Mouse (Mus musculus): ENCODE data around the gene Rara. TPM values are rescaled to one million over a fixed set of nuclear protein-coding genes. Genes with fewer than 3 reads are reported as not detected.

Gene Rara
- polyA plus RNA-seq, 1 experiment from 2014 or later, result 33.4 TPM

GRCm38 (mm10) chr11:98990866-98991265 is 63.2 kb downstream of the Rara start:
- Histone ChIP-seq H3K4me1 (ENCODE audit: control insufficient read depth in 2 of 2, insufficient read depth in 2 of 2, low read length in 2 of 2) (peaks cover 0 to 5% of the 10 kb centered on the region in 2 experiments; a peak in 1 of 4 replicates), H3K27me3 (ENCODE audit: control insufficient read depth, insufficient read depth, low read length) (no peaks in the 10 kb centered on the region), H3K9me3 (ENCODE audit: control insufficient read depth, low read length) (no peaks in the 10 kb centered on the region), H3K9ac (ENCODE audit: low read length) (no peak overlapping the region), H3K27ac (replicated peaks in 1 of 2; ENCODE audit: control insufficient read depth in 1 of 2, insufficient read depth in 1 of 2, low read depth in 2 of 2, low read length in 2 of 2) (no peak overlapping the region), H3K36me3 (ENCODE audit: control insufficient read depth, insufficient read depth, low read length) (peaks cover 54% of the 10 kb centered on the region), H3K4me2 (ENCODE audit: low read length) (no peak overlapping the region), H3K4me3 (ENCODE audit: control insufficient read depth in 1 of 2, insufficient read depth in 1 of 2, low read depth in 1 of 2, low read length in 2 of 2) (no peak overlapping the region)
- ATAC-seq (ENCODE audit: insufficient number of reproducible peaks, insufficient read depth, low FRiP score, low read depth), result no peak
- WGBS, result 75% methylated on average over 6 of the region's 6 CpGs

DNA sequence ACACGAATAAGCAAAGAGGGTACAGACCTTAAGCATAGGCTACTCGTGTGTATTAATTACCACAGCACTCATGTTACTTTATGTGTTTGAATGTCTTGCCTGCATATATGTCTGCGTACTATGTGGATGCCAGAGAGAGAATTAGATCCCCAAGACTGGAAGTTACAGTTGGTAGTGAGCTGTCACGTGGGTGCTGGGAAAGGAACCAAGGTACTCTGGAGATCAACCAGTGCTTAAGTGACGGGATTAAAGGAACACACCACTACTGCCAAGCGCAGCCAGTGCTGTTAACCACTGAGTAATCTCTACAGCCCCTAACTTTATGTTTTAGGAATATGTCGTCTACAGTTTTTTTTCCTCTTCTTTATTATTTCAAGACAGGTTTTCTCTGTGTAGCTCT is 68.4 kb downstream of the Rara start:
- WGBS, result 93% methylated on average over 7 of the region's 7 CpGs
- Histone ChIP-seq H3K36me3 (ENCODE audit: control insufficient read depth, insufficient read depth, low read length) (peaks cover 98% of the 10 kb centered on the region), H3K9ac (ENCODE audit: low read length) (no peak overlapping the region), H3K27ac (replicated peaks in 1 of 2; ENCODE audit: control insufficient read depth in 1 of 2, insufficient read depth in 1 of 2, low read depth in 2 of 2, low read length in 2 of 2) (no peak overlapping the region), H3K4me3 (ENCODE audit: control insufficient read depth in 1 of 2, insufficient read depth in 1 of 2, low read depth in 1 of 2, low read length in 2 of 2) (no peak overlapping the region), H3K9me3 (ENCODE audit: control insufficient read depth, low read length) (no peaks in the 10 kb centered on the region), H3K4me2 (ENCODE audit: low read length) (no peak overlapping the region), H3K4me1 (ENCODE audit: control insufficient read depth in 2 of 2, insufficient read depth in 2 of 2, low read length in 2 of 2) (no peaks in the 10 kb centered on the region), H3K27me3 (ENCODE audit: control insufficient read depth, insufficient read depth, low read length) (no peaks in the 10 kb centered on the region)
- ATAC-seq (ENCODE audit: insufficient number of reproducible peaks, insufficient read depth, low FRiP score, low read depth), result no peak

DNA sequence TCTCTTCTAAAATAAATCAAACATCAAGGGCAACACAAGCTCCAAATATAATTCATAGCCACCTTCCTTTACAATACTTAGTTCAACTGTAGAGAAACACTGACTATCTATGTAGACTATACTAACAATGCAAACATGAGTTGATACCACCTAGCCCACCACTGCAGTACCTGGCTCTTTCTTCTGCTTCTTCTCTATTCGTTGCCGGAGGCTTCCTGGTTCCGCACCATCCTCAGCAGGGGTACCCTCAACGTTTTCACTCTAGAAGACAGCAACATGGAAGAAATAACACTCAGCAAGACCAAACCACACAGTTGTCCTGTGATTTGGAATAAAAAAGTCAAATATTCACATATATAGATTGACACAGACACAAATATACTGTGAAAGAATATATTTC is 70.0 kb downstream of the Rara start:
- Histone ChIP-seq H3K27me3 (ENCODE audit: control insufficient read depth, insufficient read depth, low read length) (no peaks in the 10 kb centered on the region), H3K9ac (ENCODE audit: low read length) (no peak overlapping the region), H3K4me2 (ENCODE audit: low read length) (no peak overlapping the region), H3K4me3 (ENCODE audit: control insufficient read depth in 1 of 2, insufficient read depth in 1 of 2, low read depth in 1 of 2, low read length in 2 of 2) (no peak overlapping the region), H3K9me3 (ENCODE audit: control insufficient read depth, low read length) (no peaks in the 10 kb centered on the region), H3K4me1 (ENCODE audit: control insufficient read depth in 2 of 2, insufficient read depth in 2 of 2, low read length in 2 of 2) (no peaks in the 10 kb centered on the region), H3K27ac (replicated peaks in 1 of 2; ENCODE audit: control insufficient read depth in 1 of 2, insufficient read depth in 1 of 2, low read depth in 2 of 2, low read length in 2 of 2) (no peak overlapping the region), H3K36me3 (ENCODE audit: control insufficient read depth, insufficient read depth, low read length) (peaks cover 99% of the 10 kb centered on the region)
- ATAC-seq (ENCODE audit: insufficient number of reproducible peaks, insufficient read depth, low FRiP score, low read depth), result no peak
- whole genome bisulfite sequencing, result 92% methylated on average over 4 of the region's 4 CpGs

DNA sequence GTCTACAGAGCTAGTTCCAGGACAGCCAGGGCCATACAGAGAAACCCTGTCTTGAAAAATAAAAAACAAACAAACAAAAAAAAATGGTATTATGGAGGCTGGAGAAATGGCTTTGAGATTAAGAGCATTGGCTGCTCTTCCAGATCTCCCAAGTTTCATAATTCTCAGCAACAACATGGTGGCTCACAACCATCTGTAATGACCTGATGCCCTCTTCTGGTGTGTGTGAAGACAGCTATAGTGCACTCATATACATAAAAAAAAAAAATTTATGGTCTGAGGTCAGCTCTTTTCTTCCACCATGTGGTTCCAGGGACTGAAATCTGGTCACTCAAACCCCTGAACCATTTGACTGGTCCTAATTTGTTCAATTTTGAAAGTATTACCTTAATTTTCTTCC is 71.2 kb downstream of the Rara start:
- Histone ChIP-seq H3K9ac (ENCODE audit: low read length) (no peak overlapping the region), H3K4me2 (ENCODE audit: low read length) (no peak overlapping the region), H3K27me3 (ENCODE audit: control insufficient read depth, insufficient read depth, low read length) (no peaks in the 10 kb centered on the region), H3K27ac (replicated peaks in 1 of 2; ENCODE audit: control insufficient read depth in 1 of 2, insufficient read depth in 1 of 2, low read depth in 2 of 2, low read length in 2 of 2) (no peak overlapping the region), H3K4me3 (ENCODE audit: control insufficient read depth in 1 of 2, insufficient read depth in 1 of 2, low read depth in 1 of 2, low read length in 2 of 2) (no peak overlapping the region), H3K4me1 (ENCODE audit: control insufficient read depth in 2 of 2, insufficient read depth in 2 of 2, low read length in 2 of 2) (no peaks in the 10 kb centered on the region), H3K36me3 (ENCODE audit: control insufficient read depth, insufficient read depth, low read length) (peaks cover 99% of the 10 kb centered on the region), H3K9me3 (ENCODE audit: control insufficient read depth, low read length) (no peaks in the 10 kb centered on the region)
- ATAC-seq (ENCODE audit: insufficient number of reproducible peaks, insufficient read depth, low FRiP score, low read depth), result no peak

DNA sequence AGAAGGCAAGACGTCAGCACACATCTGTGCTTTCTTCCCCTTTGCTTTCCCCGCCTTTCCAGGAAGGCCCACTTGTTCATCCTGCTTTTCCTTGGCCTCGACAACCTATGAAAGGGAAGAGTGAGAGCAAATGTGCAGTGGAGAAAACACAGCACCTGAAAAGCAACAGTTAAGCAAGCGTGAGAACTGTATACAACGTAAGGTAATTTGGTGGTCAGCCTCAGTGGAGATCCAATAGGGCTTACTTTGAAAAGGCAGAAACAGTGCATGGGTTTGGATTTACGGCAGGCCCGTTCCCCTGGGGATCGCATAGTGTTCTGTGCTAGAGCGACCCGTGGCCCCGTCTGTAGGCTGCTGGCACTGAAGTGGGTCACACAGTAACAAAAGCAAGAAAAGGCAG is 71.6 kb downstream of the Rara start:
- Histone ChIP-seq H3K27me3 (ENCODE audit: control insufficient read depth, insufficient read depth, low read length) (no peaks in the 10 kb centered on the region), H3K9me3 (ENCODE audit: control insufficient read depth, low read length) (no peaks in the 10 kb centered on the region), H3K36me3 (ENCODE audit: control insufficient read depth, insufficient read depth, low read length) (peaks cover 99% of the 10 kb centered on the region), H3K4me3 (ENCODE audit: control insufficient read depth in 1 of 2, insufficient read depth in 1 of 2, low read depth in 1 of 2, low read length in 2 of 2) (no peak overlapping the region), H3K9ac (ENCODE audit: low read length) (no peak overlapping the region), H3K4me1 (ENCODE audit: control insufficient read depth in 2 of 2, insufficient read depth in 2 of 2, low read length in 2 of 2) (no peaks in the 10 kb centered on the region), H3K4me2 (ENCODE audit: low read length) (no peak overlapping the region), H3K27ac (replicated peaks in 1 of 2; ENCODE audit: control insufficient read depth in 1 of 2, insufficient read depth in 1 of 2, low read depth in 2 of 2, low read length in 2 of 2) (no peak overlapping the region)
- ATAC-seq (ENCODE audit: insufficient number of reproducible peaks, insufficient read depth, low FRiP score, low read depth), result no peak
- WGBS, result 92% methylated on average over 11 of the region's 11 CpGs

- H3K9ac ChIP-seq (ENCODE audit: low read length), result no peak overlapping the region
- H3K27me3 ChIP-seq (ENCODE audit: control insufficient read depth, insufficient read depth, low read length), result no peaks in the 10 kb centered on the region
- 94% methylated on average over 9 of the region's 9 CpGs for WGBS
- no peaks in the 10 kb centered on the region for H3K9me3 ChIP-seq (ENCODE audit: control insufficient read depth, low read length)
- ATAC-seq (ENCODE audit: insufficient number of reproducible peaks, insufficient read depth, low FRiP score, low read depth), result no peak
- H3K36me3 ChIP-seq (ENCODE audit: control insufficient read depth, insufficient read depth, low read length), result peaks cover 100% of the 10 kb centered on the region
- no peaks in the 10 kb centered on the region for H3K4me1 ChIP-seq (ENCODE audit: control insufficient read depth in 2 of 2, insufficient read depth in 2 of 2, low read length in 2 of 2)
- no peak overlapping the region for H3K27ac ChIP-seq (replicated peaks in 1 of 2; ENCODE audit: control insufficient read depth in 1 of 2, insufficient read depth in 1 of 2, low read depth in 2 of 2, low read length in 2 of 2)
- no peak overlapping the region for H3K4me3 ChIP-seq (ENCODE audit: control insufficient read depth in 1 of 2, insufficient read depth in 1 of 2, low read depth in 1 of 2, low read length in 2 of 2)
- no peak overlapping the region for H3K4me2 ChIP-seq (ENCODE audit: low read length)
Measured at GRCm38 (mm10) chr11:99006788-99007187, 79.2 kb downstream of the Rara start.

DNA sequence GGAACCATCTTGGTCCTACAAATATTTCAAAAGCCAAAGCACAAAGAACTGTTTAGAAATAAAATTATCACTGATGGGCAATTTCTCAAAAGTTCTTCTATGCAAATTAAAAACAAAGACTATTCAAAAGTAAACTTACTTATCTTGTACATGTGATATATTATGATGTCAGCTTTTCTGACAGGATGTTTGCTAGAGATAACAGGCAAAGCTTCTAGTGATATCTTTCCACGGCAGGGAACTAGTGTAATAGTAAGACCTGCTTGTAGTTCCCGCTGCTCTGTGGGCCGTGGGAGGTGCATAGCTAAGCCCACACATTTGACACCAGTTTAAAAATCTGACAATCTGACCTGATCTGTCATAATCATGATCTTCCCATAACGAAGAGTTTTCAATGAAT is 82.5 kb downstream of the Rara start:
- Histone ChIP-seq H3K9me3 (ENCODE audit: control insufficient read depth, low read length) (no peaks in the 10 kb centered on the region), H3K4me3 (ENCODE audit: control insufficient read depth in 1 of 2, insufficient read depth in 1 of 2, low read depth in 1 of 2, low read length in 2 of 2) (no peak overlapping the region), H3K36me3 (ENCODE audit: control insufficient read depth, insufficient read depth, low read length) (peaks cover 100% of the 10 kb centered on the region), H3K9ac (ENCODE audit: low read length) (no peak overlapping the region), H3K27ac (replicated peaks in 1 of 2; ENCODE audit: control insufficient read depth in 1 of 2, insufficient read depth in 1 of 2, low read depth in 2 of 2, low read length in 2 of 2) (no peak overlapping the region), H3K27me3 (ENCODE audit: control insufficient read depth, insufficient read depth, low read length) (no peaks in the 10 kb centered on the region), H3K4me2 (ENCODE audit: low read length) (no peak overlapping the region), H3K4me1 (ENCODE audit: control insufficient read depth in 2 of 2, insufficient read depth in 2 of 2, low read length in 2 of 2) (no peaks in the 10 kb centered on the region)
- ATAC-seq (ENCODE audit: insufficient number of reproducible peaks, insufficient read depth, low FRiP score, low read depth), result no peak
- WGBS, result 56% methylated on average over 4 of the region's 4 CpGs

DNA sequence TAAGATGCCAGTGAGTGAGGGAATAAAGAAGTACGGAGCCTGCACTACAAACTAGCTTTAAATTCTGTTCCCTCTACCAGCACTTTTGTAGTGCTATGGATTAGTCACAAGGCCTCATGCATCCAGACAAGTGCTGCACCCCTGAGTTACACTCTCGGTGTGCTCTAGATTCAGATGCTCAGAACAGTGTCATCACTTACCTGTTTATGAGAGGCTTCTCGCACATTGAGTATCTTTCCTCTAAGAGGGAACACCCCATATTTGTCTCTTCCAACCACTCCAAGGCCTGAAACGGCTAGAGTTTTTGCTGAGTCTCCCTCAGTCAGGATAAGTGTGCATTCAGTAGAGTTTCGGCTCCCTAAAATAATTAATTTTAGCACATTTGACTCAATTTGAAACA is 83.1 kb downstream of the Rara start:
- no peaks in the 10 kb centered on the region for H3K4me1 ChIP-seq (ENCODE audit: control insufficient read depth in 2 of 2, insufficient read depth in 2 of 2, low read length in 2 of 2)
- no peak overlapping the region for H3K4me3 ChIP-seq (ENCODE audit: control insufficient read depth in 1 of 2, insufficient read depth in 1 of 2, low read depth in 1 of 2, low read length in 2 of 2)
- no peak overlapping the region for H3K27ac ChIP-seq (replicated peaks in 1 of 2; ENCODE audit: control insufficient read depth in 1 of 2, insufficient read depth in 1 of 2, low read depth in 2 of 2, low read length in 2 of 2)
- no peak overlapping the region for H3K4me2 ChIP-seq (ENCODE audit: low read length)
- no peak for ATAC-seq (ENCODE audit: insufficient number of reproducible peaks, insufficient read depth, low FRiP score, low read depth)
- WGBS, result 90% methylated on average over 5 of the region's 5 CpGs
- H3K27me3 ChIP-seq (ENCODE audit: control insufficient read depth, insufficient read depth, low read length), result no peaks in the 10 kb centered on the region
- H3K9me3 ChIP-seq (ENCODE audit: control insufficient read depth, low read length), result no peaks in the 10 kb centered on the region
- H3K36me3 ChIP-seq (ENCODE audit: control insufficient read depth, insufficient read depth, low read length), result peaks cover 100% of the 10 kb centered on the region
- no peak overlapping the region for H3K9ac ChIP-seq (ENCODE audit: low read length)
